Mouse (Mus musculus): ENCODE results near the gene Pus3.

- TF ChIP-seq POLR2A (IDR thresholded peaks at IDR 0.05; ENCODE audit: insufficient read length, low read depth) (no peak), TCF12 (IDR thresholded peaks at IDR 0.05; ENCODE audit: insufficient read depth, poor library complexity, severe bottlenecking) (no peak), CEBPB (IDR thresholded peaks at IDR 0.05; ENCODE audit: insufficient read depth, poor library complexity, severe bottlenecking) (no peak)
Measured at GRCm38 (mm10) chr9:35556494-35557102, 1.8 kb upstream of the Pus3 start.

All from myocyte (in vitro differentiated cells).